In the genomic region with DNA sequence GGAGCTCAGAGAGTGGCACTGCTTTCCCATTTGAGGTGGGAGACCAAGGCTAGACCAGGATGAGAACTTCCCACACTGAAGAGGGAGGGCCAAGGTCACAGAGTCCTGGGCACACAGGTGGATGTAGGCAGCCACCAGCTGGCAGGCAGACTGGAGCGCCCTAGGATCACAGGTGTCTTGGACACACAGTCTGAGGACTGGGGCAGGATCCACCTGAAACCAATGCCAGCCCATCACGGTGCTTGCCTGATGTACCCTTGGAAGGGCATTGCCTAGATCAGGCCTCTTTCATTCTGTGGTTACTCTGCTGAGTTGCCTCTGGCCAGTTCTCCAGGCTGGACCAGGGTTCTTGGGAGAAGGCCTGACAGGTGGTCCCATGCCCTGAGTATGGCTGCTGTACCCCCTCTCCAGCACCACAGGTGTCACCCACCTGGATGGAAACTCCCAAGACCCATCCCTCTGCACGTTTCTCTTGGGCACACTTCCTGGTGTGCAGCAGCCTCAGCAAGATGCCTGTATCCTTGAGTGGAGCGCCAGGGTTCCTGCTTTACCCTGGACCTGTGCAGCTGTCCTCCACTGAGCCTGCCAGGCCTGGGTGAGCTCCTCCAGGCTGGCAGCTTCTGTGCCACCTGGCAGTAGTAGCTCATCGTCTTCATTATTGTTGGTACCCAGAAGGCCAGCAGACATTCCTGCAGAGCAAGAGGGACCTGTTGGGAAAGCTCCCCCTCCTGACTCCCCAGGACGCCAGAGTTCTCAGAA, we compare ENCODE assay signal across 25 mouse cellular contexts. TPM values are rescaled to one million over a fixed set of nuclear protein-coding genes. Genes with fewer than 3 reads are reported as not detected.
DNase-seq lines count a peak whose midpoint lies in the region; ATAC-seq lines count a peak whose summit lies in the region.
"Had no signal": no experiment of that assay in that cellular context is flagged by ENCODE, and none has a peak within 500 bp of the region (broad histone marks: within the 10 kb centered on the region; RNA-seq: fewer than 3 reads in every experiment).

No protein-coding gene starts in this region.

- no peak overlapping the region for H3K4me3 ChIP-seq in midbrain, embryonic 11.5 days (ENCODE audit: low read depth, low read length)
- H3K4me3 ChIP-seq: embryonic facial prominence, embryonic 10.5 days; forebrain, embryonic 13.5 days; heart, embryonic 15.5 days; hindbrain, embryonic 13.5 days had no signal

- H3K4me2 ChIP-seq in midbrain, embryonic 11.5 days, result no peak overlapping the region
- H3K4me2 ChIP-seq: forebrain, embryonic 13.5 days; heart, embryonic 11.5 days; heart, embryonic 15.5 days; hindbrain, embryonic 13.5 days had no signal

- no peak overlapping the region for H3K27ac ChIP-seq in midbrain, embryonic 11.5 days (ENCODE audit: low read depth, low read length)
- H3K27ac ChIP-seq: embryonic facial prominence, embryonic 10.5 days; forebrain, embryonic 13.5 days; heart, embryonic 15.5 days; hindbrain, embryonic 13.5 days; hindbrain, postnatal 0 days had no signal

- intact Hi-C loops in gastrocnemius, postnatal 36 days (cut with DNase I), result no loop called here

- H3K4me1 ChIP-seq in midbrain, embryonic 11.5 days (ENCODE audit: control insufficient read depth, insufficient read depth, low read length), result no peaks in the 10 kb centered on the region
- H3K4me1 ChIP-seq: forebrain, embryonic 13.5 days; hindbrain, embryonic 13.5 days had no signal

- H3K27me3 ChIP-seq in midbrain, embryonic 11.5 days (ENCODE audit: control insufficient read depth, insufficient read depth, low read length), result no peaks in the 10 kb centered on the region
- H3K27me3 ChIP-seq: forebrain, embryonic 13.5 days; heart, embryonic 15.5 days; hindbrain, embryonic 13.5 days had no signal

- no peak for ATAC-seq in midbrain, embryonic 11.5 days (ENCODE audit: low FRiP score)
- ATAC-seq: forebrain, embryonic 13.5 days; forebrain, postnatal 0 days; hindbrain, postnatal 0 days had no signal

- H3K9me3 ChIP-seq in midbrain, embryonic 11.5 days (ENCODE audit: control insufficient read depth, low read length), result no peaks in the 10 kb centered on the region
- H3K9me3 ChIP-seq: embryonic facial prominence, embryonic 10.5 days; forebrain, embryonic 13.5 days; G1E; heart, embryonic 15.5 days; hindbrain, embryonic 13.5 days had no signal

- H3K9ac ChIP-seq in midbrain, embryonic 11.5 days (ENCODE audit: low read length), result no peak overlapping the region
- H3K9ac ChIP-seq: forebrain, embryonic 13.5 days; forebrain, postnatal 0 days; heart, embryonic 15.5 days; hindbrain, embryonic 13.5 days had no signal

- WGBS in midbrain, embryonic 11.5 days, result 90% methylated on average over 6 of the region's 6 CpGs

- DNase-seq in gastrocnemius, postnatal 25 days, result peak; percentile 47
- DNase-seq in gastrocnemius, postnatal 36 days, result no peak
- DNase-seq in cerebellum, adult 11-12 months, result peak; percentile 86
- peak; percentile 62 for DNase-seq in cerebellum, adult 8-10 months
- DNase-seq in cerebellum, postnatal 36 days, result peak; percentile 65 to 68
- no peak for DNase-seq in midbrain, embryonic 11.5 days (ENCODE audit: low spot score, missing footprints)
- no peak for DNase-seq in ovary, postnatal 36 days (ENCODE audit: low spot score)
- DNase-seq: adrenal gland, adult 8-10 months; adrenal gland, postnatal 36 days; forebrain, postnatal 0 days had no signal

- no peaks in the 10 kb centered on the region for H3K36me3 ChIP-seq in midbrain, embryonic 11.5 days (ENCODE audit: control insufficient read depth, insufficient read depth, low read length)
- H3K36me3 ChIP-seq: heart, embryonic 15.5 days; hindbrain, embryonic 13.5 days had no signal

RNA-seq across cellular contexts. Expression of gene Rmi2, which starts 30.2 kb away (rescaled TPM):
- 1 to 10 TPM; 2.8 to 3.5 TPM for total RNA-seq in gastrocnemius, postnatal 25 days (2021)
- total RNA-seq in gastrocnemius, postnatal 36 days (2021), result 1 to 10 TPM; 2.5 to 2.7 TPM
- polyA plus RNA-seq in midbrain, embryonic 11.5 days (2014; fragmentation: Nextera tagmentation; extraction: Ambion mirVana), result 2.3 and 2.9 TPM in 2 replicates

RNA-seq across cellular contexts. Expression of gene Gm11172, which starts 52.3 kb away (rescaled TPM):
- not detected for total RNA-seq in gastrocnemius, postnatal 25 days (2021)
- not detected for total RNA-seq in gastrocnemius, postnatal 36 days (2021)
- polyA plus RNA-seq in midbrain, embryonic 11.5 days (2014; fragmentation: Nextera tagmentation; extraction: Ambion mirVana), result not detected in 2 replicates
- total RNA-seq: adrenal gland, adult 8-10 months; adrenal gland, postnatal 36 days; forebrain, postnatal 0 days; G1E; gastrocnemius, adult 18-20 months; heart, adult 18-20 months; heart, postnatal 14 days; hematopoietic stem cell, adult 5-6 weeks; hindbrain, postnatal 0 days had no signal
- polyA plus RNA-seq: brain, embryonic 14.5 days; embryonic facial prominence, embryonic 10.5 days; embryonic facial prominence, embryonic 14.5 days; forebrain, embryonic 13.5 days; forebrain, postnatal 0 days; G1E; heart, embryonic 11.5 days; heart, embryonic 15.5 days; hindbrain, embryonic 13.5 days; hindbrain, postnatal 0 days; intestine, embryonic 14.5 days; kidney, embryonic 14.5 days had no signal

RNA-seq across cellular contexts. Expression of gene Prm1, which starts 59.4 kb away (rescaled TPM):
- not detected for total RNA-seq in gastrocnemius, postnatal 25 days (2021)
- total RNA-seq in gastrocnemius, postnatal 36 days (2021), result not detected
- polyA plus RNA-seq in midbrain, embryonic 11.5 days (2014; fragmentation: Nextera tagmentation; extraction: Ambion mirVana), result not detected in 2 replicates
- total RNA-seq: adrenal gland, adult 8-10 months; adrenal gland, postnatal 36 days; forebrain, postnatal 0 days; G1E; gastrocnemius, adult 18-20 months; heart, adult 18-20 months; heart, postnatal 14 days; hematopoietic stem cell, adult 5-6 weeks; hindbrain, postnatal 0 days had no signal
- polyA plus RNA-seq: brain, embryonic 14.5 days; embryonic facial prominence, embryonic 14.5 days; forebrain, embryonic 13.5 days; forebrain, postnatal 0 days; G1E; heart, embryonic 11.5 days; hindbrain, embryonic 13.5 days; intestine, embryonic 14.5 days; kidney, embryonic 14.5 days had no signal

Comparison
In these comparisons a context has a peak if more than half of its experiments do, and no peak if none do; other contexts are left out.
1. DNase-seq: peak in gastrocnemius, postnatal 25 days (single experiment), cerebellum, adult 11-12 months (single experiment), cerebellum, adult 8-10 months (single experiment) and cerebellum, postnatal 36 days (2 of 2); none in gastrocnemius, postnatal 36 days (0 of 2), midbrain, embryonic 11.5 days (single experiment) and ovary, postnatal 36 days (single experiment).